Mouse (Mus musculus) neural tube, embryonic 13.5 days (tissue): ENCODE measurements at regions not wholly inside any gene's neighbourhood (a gene's known extent, or its start where the extent isn't known, plus 50 kb on each side); places are given as distances from the start of the nearest gene placed in this dataset.
A peak's percentile ranks its signal among the peaks of the same experiment; 100 is the strongest.
"Not testable (repeated sequence)": the region's sequence is repeated elsewhere in the genome, so short reads cannot be mapped to it uniquely, and the experiment has no call there.

Experiments
- ATAC-seq: fragments of 200-750 bp; cut with Nextera tagmentation; 2 replicates; pipeline ENCODE4 v1.8.0; 2017; ENCODE audit warnings: low read depth, mild to moderate bottlenecking, moderate TSS enrichment, moderate library complexity
- H3K27ac ChIP-seq: fragments of 300-500 bp; sonication (generic); replicated peaks from 2 replicates; pipeline ENCODE4 v1.5.1; 2015; ENCODE audit warnings: moderate library complexity, mild to moderate bottlenecking, inconsistent platforms
- H3K27me3 ChIP-seq: fragments of 300-500 bp; sonication (generic); 2 replicates; pipeline ENCODE4 v1.6.1; 2015; ENCODE audit warnings: mild to moderate bottlenecking, inconsistent platforms
- H3K36me3 ChIP-seq: fragments of 300-500 bp; sonication (generic); 2 replicates; pipeline ENCODE4 v1.6.1; 2015; ENCODE audit warnings: mild to moderate bottlenecking, inconsistent platforms
- H3K4me1 ChIP-seq: fragments of 300-500 bp; sonication (generic); replicated peaks from 2 replicates; pipeline ENCODE4 v1.6.1; 2015; ENCODE audit warnings: inconsistent platforms
- H3K4me2 ChIP-seq: fragments of 300-500 bp; sonication (generic); 2 replicates; pipeline ENCODE4 v1.6.1; 2015; ENCODE audit warnings: inconsistent platforms, mild to moderate bottlenecking, moderate library complexity
- H3K4me3 ChIP-seq: fragments of 300-500 bp; sonication (generic); 2 replicates; pipeline ENCODE4 v1.5.1; 2015; ENCODE audit warnings: mild to moderate bottlenecking, inconsistent platforms
- H3K9ac ChIP-seq: fragments of 300-500 bp; sonication (generic); 2 replicates; pipeline ENCODE4 v1.6.1; 2015; ENCODE audit warnings: moderate library complexity, mild to moderate bottlenecking, inconsistent platforms
- H3K9me3 ChIP-seq: fragments of 300-500 bp; sonication (generic); 2 replicates; pipeline ENCODE4 v1.6.1; 2016; ENCODE audit warnings: inconsistent platforms
- WGBS: fragments of 180-500 bp; shearing (Covaris S2); methylation state at CpG from one replicate; pipeline ENCODE4 v1.1.7; 2015; 5-methylcytosine and 5-hydroxymethylcytosine counted together

GRCm38 (mm10) chr3:21947320-21948073, 129.0 kb upstream of the Tbl1xr1 start:
- Histone ChIP-seq H3K9ac (no peak overlapping the region), H3K27me3 (no peaks in the 10 kb centered on the region), H3K4me1 (peaks cover 21% of the 10 kb centered on the region), H3K36me3 (no peaks in the 10 kb centered on the region), H3K4me2 (no peak overlapping the region), H3K4me3 (no peak overlapping the region), H3K27ac (0 out of 2 replicates have a peak overlapping the region, but pooled peaks have one; percentile 54), H3K9me3 (no peaks in the 10 kb centered on the region)
- 8% methylated on average over 3 of the region's 3 CpGs for WGBS
- peak; percentile 75; the same call in 1 of the 2 replicates for ATAC-seq

DNA sequence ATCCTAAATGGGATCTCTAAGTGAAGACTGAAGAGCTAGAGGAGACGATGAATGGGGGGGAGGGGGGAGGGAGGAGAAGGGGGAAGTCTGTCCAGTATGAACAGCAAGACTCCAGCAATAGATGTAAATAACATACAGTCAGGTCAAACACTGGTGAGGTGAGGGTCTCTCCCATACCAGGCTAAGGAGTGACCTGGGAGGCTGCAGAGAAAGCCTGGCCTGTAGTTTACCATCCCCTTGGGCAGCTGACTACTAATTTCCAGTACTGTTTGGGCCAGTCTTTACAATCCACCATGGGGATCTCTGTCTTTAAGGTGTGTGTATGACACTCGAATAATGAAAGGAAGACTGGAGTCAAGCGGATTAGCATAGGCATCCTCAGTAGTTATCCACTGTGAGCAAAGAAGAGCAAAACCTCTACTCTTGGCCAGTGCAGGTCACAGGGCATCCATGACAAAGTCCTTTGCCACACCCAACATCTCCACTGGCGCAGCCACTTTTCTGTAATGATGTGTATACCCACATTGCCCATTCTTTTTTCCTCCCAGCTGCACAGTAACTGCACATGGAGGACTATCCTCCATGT, 128.3 kb upstream of the Tbl1xr1 start:
- ATAC-seq: no peak
- Histone ChIP-seq H3K4me1 (peaks cover 28% of the 10 kb centered on the region), H3K4me2 (no peak overlapping the region), H3K9me3 (no peaks in the 10 kb centered on the region), H3K27ac (0 out of 2 replicates have a peak overlapping the region, but pooled peaks have one; percentile 54), H3K36me3 (no peaks in the 10 kb centered on the region), H3K27me3 (no peaks in the 10 kb centered on the region), H3K9ac (no peak overlapping the region), H3K4me3 (no peak overlapping the region)
- WGBS: 58% methylated on average over 4 of the region's 4 CpGs

DNA sequence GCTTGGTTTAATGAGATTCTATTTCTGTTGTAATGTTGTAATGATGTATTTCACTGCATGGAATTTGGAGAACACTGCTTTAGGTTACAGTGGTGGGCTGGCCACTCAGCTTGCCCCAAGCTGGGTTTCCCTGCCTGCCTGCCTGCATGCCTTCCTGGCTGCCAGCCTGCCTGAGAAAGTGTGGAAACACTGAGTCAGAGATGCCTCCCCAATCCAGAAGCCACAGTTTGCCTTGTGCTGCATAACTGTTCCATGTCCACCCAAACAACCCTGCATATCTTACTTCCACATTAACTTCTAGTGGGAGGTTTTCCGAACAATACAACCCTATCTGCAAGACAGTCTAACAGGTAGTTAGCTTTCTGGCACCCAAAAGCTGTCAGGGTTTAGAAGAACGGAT, 127.0 kb upstream of the Tbl1xr1 start:
- Histone ChIP-seq H3K4me2 (no peak overlapping the region), H3K36me3 (no peaks in the 10 kb centered on the region), H3K27ac (no peak overlapping the region), H3K9ac (no peak overlapping the region), H3K4me1 (peaks cover 28% of the 10 kb centered on the region), H3K4me3 (no peak overlapping the region), H3K27me3 (no peaks in the 10 kb centered on the region), H3K9me3 (no peaks in the 10 kb centered on the region)
- no peak for ATAC-seq
- WGBS: 89% methylated on average over 2 of the region's 2 CpGs

DNA sequence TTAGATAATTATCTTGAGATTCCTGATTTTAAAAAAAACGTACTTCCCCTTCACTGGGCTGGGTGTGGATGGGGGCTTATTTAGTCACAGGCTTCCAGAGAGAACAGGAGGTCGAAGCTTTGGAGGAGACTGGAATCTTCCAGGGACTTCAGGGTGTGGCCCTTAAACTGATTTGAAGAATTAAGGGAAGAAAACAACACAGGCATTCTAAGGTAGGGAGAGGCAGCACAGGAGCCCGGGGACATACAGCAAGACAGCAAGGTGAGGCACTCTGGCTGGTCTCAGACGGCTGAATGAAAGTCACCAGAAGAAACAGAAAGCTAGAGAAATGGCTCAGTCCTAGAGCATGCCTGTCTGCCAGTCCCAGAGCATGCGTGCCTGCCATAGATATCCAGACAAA, 125.9 kb upstream of the Tbl1xr1 start:
- no peaks in the 10 kb centered on the region for H3K9me3 ChIP-seq
- H3K9ac ChIP-seq: no peak overlapping the region
- no peak overlapping the region for H3K27ac ChIP-seq
- no peaks in the 10 kb centered on the region for H3K36me3 ChIP-seq
- WGBS: 80% methylated on average over 5 of the region's 5 CpGs
- H3K4me3 ChIP-seq: no peak overlapping the region
- no peaks in the 10 kb centered on the region for H3K27me3 ChIP-seq
- peaks cover 25% of the 10 kb centered on the region for H3K4me1 ChIP-seq
- H3K4me2 ChIP-seq: no peak overlapping the region
- no peak for ATAC-seq

DNA sequence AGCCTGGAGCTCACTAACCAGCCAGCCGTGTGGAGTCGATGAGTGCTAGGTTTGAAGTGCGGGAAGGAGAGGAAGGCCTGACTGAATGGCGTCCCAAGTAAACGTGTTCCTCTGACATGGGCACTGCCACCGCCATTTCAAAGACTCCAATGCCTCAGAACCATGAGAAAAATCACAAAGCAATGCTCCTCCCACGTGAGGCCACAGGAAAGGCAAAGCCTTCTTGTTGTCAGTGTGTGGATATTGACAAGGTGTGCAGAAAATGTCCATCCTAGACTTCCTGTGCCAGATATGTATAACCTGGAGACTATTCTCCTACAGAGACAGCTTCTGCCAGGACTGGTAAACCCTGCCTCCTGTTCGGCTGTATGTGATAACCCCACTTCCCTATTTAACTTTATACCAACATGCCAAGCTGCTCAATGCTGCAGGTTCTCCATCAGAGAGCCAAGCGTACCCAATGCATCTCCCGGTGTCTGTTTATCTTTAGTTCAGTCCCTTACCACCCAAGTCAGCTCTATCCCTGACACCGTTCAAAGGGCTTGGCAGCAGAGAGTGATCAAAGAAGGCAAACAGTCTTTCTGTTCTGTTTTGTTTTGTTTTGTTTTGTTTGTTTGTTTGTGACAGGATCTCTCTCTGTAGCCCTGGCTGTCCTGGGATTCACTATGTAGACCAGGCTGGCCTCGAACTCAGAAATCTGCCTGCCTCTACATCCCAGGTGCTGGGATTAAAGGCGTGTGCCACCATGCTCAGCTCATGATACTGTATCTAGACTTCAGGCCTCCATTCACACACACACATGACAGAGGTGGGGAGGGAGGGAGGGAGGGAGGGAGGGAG, 124.8 kb upstream of the Tbl1xr1 start:
- 91% methylated on average over 13 of the region's 13 CpGs for WGBS
- no peak overlapping the region for H3K4me2 ChIP-seq
- no peaks in the 10 kb centered on the region for H3K9me3 ChIP-seq
- no peaks in the 10 kb centered on the region for H3K36me3 ChIP-seq
- H3K9ac ChIP-seq: no peak overlapping the region
- no peaks in the 10 kb centered on the region for H3K27me3 ChIP-seq
- no peak for ATAC-seq
- no peak overlapping the region for H3K4me3 ChIP-seq
- peaks cover 25% of the 10 kb centered on the region for H3K4me1 ChIP-seq
- H3K27ac ChIP-seq: no peak overlapping the region

DNA sequence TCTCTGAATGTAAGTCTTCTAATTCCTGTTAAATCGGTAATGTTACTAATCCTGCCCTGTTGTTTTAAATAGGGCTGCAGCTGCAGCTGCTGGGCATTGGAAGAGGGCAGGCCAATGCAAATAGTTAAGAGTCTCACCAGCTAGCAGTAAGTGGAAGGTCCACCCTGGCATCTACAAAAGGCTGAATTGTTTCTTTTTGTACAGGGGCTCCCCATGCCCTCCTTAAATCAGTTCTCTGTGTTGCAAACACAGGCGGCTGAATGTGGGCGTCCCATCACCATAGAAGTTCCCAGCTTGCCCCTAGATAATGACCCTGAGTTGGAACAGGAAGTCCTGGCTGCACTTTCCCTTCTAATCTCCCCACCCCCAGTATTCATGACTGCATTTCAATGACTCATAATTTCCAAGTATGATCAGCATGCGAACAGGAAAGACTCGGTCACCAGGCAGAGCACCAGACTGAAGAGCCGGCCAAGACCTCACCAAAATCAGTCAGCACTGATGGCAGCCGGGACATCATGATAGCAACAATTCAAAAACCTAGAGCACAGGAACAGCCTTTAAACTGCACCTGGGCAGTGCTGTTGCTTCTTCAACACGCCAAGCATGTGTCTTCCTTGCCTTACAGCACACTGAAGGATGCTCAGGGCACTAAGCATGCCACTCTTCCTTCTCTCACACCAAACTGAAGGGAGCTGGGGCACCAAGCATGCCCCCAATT, 123.6 kb upstream of the Tbl1xr1 start:
- ATAC-seq: no peak
- peaks cover 18% of the 10 kb centered on the region for H3K4me1 ChIP-seq

GRCm38 (mm10) chr3:21953416-21953810, 123.0 kb upstream of the Tbl1xr1 start:
- WGBS: 84% methylated on average over 6 of the region's 6 CpGs

More for the DNA sequence above, 123.6 kb upstream of the Tbl1xr1 start:
- WGBS: 51% methylated on average over 8 of the region's 8 CpGs
- Histone ChIP-seq H3K4me2 (no peak overlapping the region), H3K36me3 (no peaks in the 10 kb centered on the region), H3K27me3 (no peaks in the 10 kb centered on the region), H3K4me3 (no peak overlapping the region), H3K27ac (no peak overlapping the region), H3K9me3 (no peaks in the 10 kb centered on the region), H3K9ac (no peak overlapping the region)

DNA sequence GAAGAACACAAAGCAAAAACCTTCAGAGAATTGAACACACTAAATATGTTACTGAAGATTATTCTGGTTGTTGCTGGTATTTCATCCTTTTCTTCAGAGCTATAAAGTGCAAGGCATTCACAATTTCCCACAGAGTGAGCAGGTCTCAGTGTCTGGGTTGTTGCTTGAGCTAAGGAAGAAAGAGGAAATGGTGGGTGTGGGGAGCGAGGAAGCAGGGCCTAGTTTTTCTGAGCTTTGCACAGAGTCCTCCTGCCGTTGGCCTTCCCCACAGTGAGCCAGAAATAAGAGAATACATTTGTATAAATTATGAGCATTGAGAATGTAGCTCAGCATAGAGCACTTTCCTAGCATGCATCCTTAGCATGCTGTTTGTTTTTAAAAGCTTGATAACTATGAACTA, 120.8 kb upstream of the Tbl1xr1 start:
- no peak overlapping the region for H3K4me3 ChIP-seq
- H3K4me1 ChIP-seq: peaks cover 10% of the 10 kb centered on the region
- no peak overlapping the region for H3K9ac ChIP-seq
- H3K27me3 ChIP-seq: no peaks in the 10 kb centered on the region
- no peak overlapping the region for H3K4me2 ChIP-seq
- 59% methylated on average over 2 of the region's 2 CpGs for WGBS
- no peak overlapping the region for H3K27ac ChIP-seq
- H3K36me3 ChIP-seq: no peaks in the 10 kb centered on the region
- no peak for ATAC-seq
- no peaks in the 10 kb centered on the region for H3K9me3 ChIP-seq

More at GRCm38 (mm10) chr3:21953416-21953810, 123.0 kb upstream of the Tbl1xr1 start:
- H3K4me3 ChIP-seq: no peak overlapping the region
- no peak overlapping the region for H3K27ac ChIP-seq
- no peaks in the 10 kb centered on the region for H3K27me3 ChIP-seq
- no peaks in the 10 kb centered on the region for H3K36me3 ChIP-seq
- no peak overlapping the region for H3K9ac ChIP-seq
- ATAC-seq: no peak
- no peak overlapping the region for H3K4me2 ChIP-seq
- no peaks in the 10 kb centered on the region for H3K9me3 ChIP-seq
- H3K4me1 ChIP-seq: peaks cover 12% of the 10 kb centered on the region

- H3K4me2 ChIP-seq, H3K9ac ChIP-seq, H3K27me3 ChIP-seq, ATAC-seq, H3K9me3 ChIP-seq, H3K27ac ChIP-seq, H3K4me3 ChIP-seq, H3K36me3 ChIP-seq: not testable (repeated sequence)
- peaks cover 10% of the 10 kb centered on the region for H3K4me1 ChIP-seq
- WGBS: 74% methylated on average over 6 of the region's 6 CpGs
Observed at GRCm38 (mm10) chr3:21957105-21957504, 119.3 kb upstream of the Tbl1xr1 start.

DNA sequence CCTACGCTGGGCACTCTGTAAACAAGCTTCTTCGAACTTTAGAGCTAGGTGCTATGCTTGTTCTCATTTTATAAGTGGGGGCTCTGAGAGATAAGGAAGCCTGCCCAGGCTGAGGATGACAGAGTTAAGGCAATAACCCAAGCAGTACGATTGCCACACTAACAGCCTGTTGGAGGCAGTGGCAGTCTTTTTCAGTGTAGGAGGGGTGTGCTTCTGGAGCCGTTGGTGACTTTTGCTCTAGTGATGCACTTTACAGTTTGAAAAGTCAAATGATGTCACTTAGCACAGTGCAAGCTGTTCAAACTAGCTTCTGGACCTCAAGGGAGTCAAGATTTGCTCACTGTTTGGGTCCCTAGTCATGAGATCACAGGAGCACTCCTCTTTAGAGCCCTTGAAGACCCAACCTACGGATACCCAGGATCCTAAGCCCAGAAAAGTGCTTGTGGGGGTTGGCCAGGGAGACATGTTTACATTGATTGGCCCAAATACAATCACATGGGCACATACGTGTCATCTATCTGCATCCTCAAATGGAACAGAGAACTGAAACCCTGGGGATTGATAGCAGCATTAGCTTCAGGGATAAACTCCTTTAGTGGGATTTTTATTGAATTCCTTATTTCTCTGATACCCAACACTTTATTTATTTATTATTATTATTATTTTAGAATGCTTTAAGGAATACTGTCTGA, 117.7 kb upstream of the Tbl1xr1 start:
- H3K27ac ChIP-seq: no peak overlapping the region
- H3K4me1 ChIP-seq: peaks cover 14% of the 10 kb centered on the region
- H3K36me3 ChIP-seq: no peaks in the 10 kb centered on the region
- 87% methylated on average over 6 of the region's 6 CpGs for WGBS
- no peak overlapping the region for H3K4me3 ChIP-seq
- H3K27me3 ChIP-seq: no peaks in the 10 kb centered on the region
- ATAC-seq: no peak
- no peaks in the 10 kb centered on the region for H3K9me3 ChIP-seq
- H3K9ac ChIP-seq: no peak overlapping the region
- H3K4me2 ChIP-seq: no peak overlapping the region

GRCm38 (mm10) chr3:21961091-21961490, 115.4 kb upstream of the Tbl1xr1 start:
- Histone ChIP-seq H3K9ac (no peak overlapping the region), H3K27me3 (no peaks in the 10 kb centered on the region), H3K4me2 (no peak overlapping the region), H3K4me1 (peaks cover 15% of the 10 kb centered on the region), H3K36me3 (no peaks in the 10 kb centered on the region), H3K9me3 (no peaks in the 10 kb centered on the region), H3K27ac (no peak overlapping the region), H3K4me3 (no peak overlapping the region)
- no peak for ATAC-seq
- WGBS: 88% methylated on average over 6 of the region's 6 CpGs
